Mouse (Mus musculus) kidney, embryonic 15.5 days (tissue): ENCODE results near the gene Adcy6. TPM values are rescaled to one million over a fixed set of nuclear protein-coding genes. Genes with fewer than 3 reads are reported as not detected.

Source experiments
- ATAC-seq: fragments of 200-750 bp; cut with Nextera tagmentation; replicated peaks from 2 replicates; pipeline ENCODE4 v1.8.0; 2017; ENCODE audit warnings: moderate TSS enrichment; ENCODE audit not compliant: low FRiP score
- H3K27ac ChIP-seq: fragments of 300-500 bp; sonication (generic); 2 replicates; pipeline ENCODE4 v1.5.1; 2015; ENCODE audit warnings: mild to moderate bottlenecking, inconsistent platforms
- H3K27me3 ChIP-seq: fragments of 300-500 bp; sonication (generic); 2 replicates; pipeline ENCODE4 v1.6.1; 2015; ENCODE audit warnings: inconsistent platforms
- H3K36me3 ChIP-seq: fragments of 300-500 bp; sonication (generic); 2 replicates; pipeline ENCODE4 v1.6.1; 2015; ENCODE audit warnings: inconsistent platforms
- H3K4me1 ChIP-seq: fragments of 300-500 bp; sonication (generic); 2 replicates; pipeline ENCODE4 v1.6.1; 2015; ENCODE audit warnings: inconsistent platforms
- H3K4me2 ChIP-seq: fragments of 300-500 bp; sonication (generic); 2 replicates; pipeline ENCODE4 v1.6.1; 2015; ENCODE audit warnings: moderate library complexity, mild to moderate bottlenecking, inconsistent platforms
- H3K4me3 ChIP-seq: fragments of 300-500 bp; sonication (generic); replicated peaks from 2 replicates; pipeline ENCODE4 v1.5.1; 2015; ENCODE audit warnings: mild to moderate bottlenecking, inconsistent platforms
- H3K9ac ChIP-seq: fragments of 300-500 bp; sonication (generic); 2 replicates; pipeline ENCODE4 v1.6.1; 2015; ENCODE audit warnings: mild to moderate bottlenecking, inconsistent platforms
- H3K9me3 ChIP-seq: fragments of 300-500 bp; sonication (generic); replicated peaks from 2 replicates; pipeline ENCODE4 v1.6.1; 2016; ENCODE audit warnings: inconsistent platforms
- WGBS: fragments of 180-500 bp; shearing (Covaris S2); methylation state at CpG from one replicate; pipeline ENCODE4 v1.1.7; 2015; ENCODE audit warnings: mixed read lengths; 5-methylcytosine and 5-hydroxymethylcytosine counted together
- polyA plus RNA-seq: library from polyadenylated mRNA; unstranded; fragments of >200 nt; fragmentation: Nextera tagmentation; extraction: Ambion mirVana; gene quantifications from 2 replicates; pipeline ENCODE4 v1.2.1, GENCODE M21; 2015

Adcy6 gene
- polyA plus RNA-seq, 1 experiment from 2014 or later: 25.4 TPM

- ATAC-seq: no peak
- Histone ChIP-seq H3K9me3 (no peaks in the 10 kb centered on the region), H3K4me1 (peaks cover 57% of the 10 kb centered on the region), H3K27ac (no peak overlapping the region), H3K4me3 (0 out of 2 replicates have a peak overlapping the region, but pooled peaks have one; percentile 5), H3K4me2 (peak overlapping the region; percentile 87), H3K36me3 (peaks cover 18% of the 10 kb centered on the region; the same call in 1 of the 2 replicates), H3K27me3 (peaks cover 22% of the 10 kb centered on the region), H3K9ac (no peak overlapping the region)
- WGBS: 55% methylated on average over 5 of the region's 5 CpGs
Observed at GRCm38 (mm10) chr15:98636517-98636916, 26.6 kb upstream of the Adcy6 start.

- Histone ChIP-seq H3K36me3 (peaks cover 10% of the 10 kb centered on the region; the same call in 1 of the 2 replicates), H3K4me1 (peaks cover 66% of the 10 kb centered on the region), H3K4me2 (peak overlapping the region; percentile 87), H3K9me3 (no peaks in the 10 kb centered on the region), H3K27ac (peak overlapping the region; percentile 86), H3K9ac (peak overlapping the region; percentile 81), H3K4me3 (peak overlapping the region; percentile 91), H3K27me3 (peaks cover 33% of the 10 kb centered on the region)
- no peak for ATAC-seq
- WGBS: under 1% methylated on average over 21 of the region's 21 CpGs
Observed at GRCm38 (mm10) chr15:98635291-98635841, 25.5 kb upstream of the Adcy6 start.

GRCm38 (mm10) chr15:98634541-98635081 lies 24.7 kb upstream of the Adcy6 start:
- Histone ChIP-seq H3K4me3 (peak overlapping the region; percentile 91), H3K27me3 (peaks cover 38% of the 10 kb centered on the region), H3K4me2 (peak overlapping the region; percentile 87), H3K36me3 (peaks cover 3% of the 10 kb centered on the region; the same call in 1 of the 2 replicates), H3K4me1 (peaks cover 68% of the 10 kb centered on the region), H3K9ac (peak overlapping the region; percentile 81), H3K27ac (peak overlapping the region; percentile 86), H3K9me3 (no peaks in the 10 kb centered on the region)
- under 1% methylated on average over 55 of the region's 65 CpGs for WGBS
- ATAC-seq: peak; percentile 67

GRCm38 (mm10) chr15:98633822-98634470 lies 24.1 kb upstream of the Adcy6 start:
- Histone ChIP-seq H3K27ac (peak overlapping the region; percentile 86), H3K4me2 (peak overlapping the region; percentile 87), H3K9ac (peak overlapping the region; percentile 81), H3K4me1 (peaks cover 75% of the 10 kb centered on the region), H3K27me3 (peaks cover 40% of the 10 kb centered on the region), H3K36me3 (0 out of 2 replicates have a peak, but pooled peaks cover 3% of the 10 kb centered on the region), H3K9me3 (no peaks in the 10 kb centered on the region), H3K4me3 (peak overlapping the region; percentile 91)
- WGBS: 1% methylated on average over 24 of the region's 25 CpGs
- no peak for ATAC-seq

- Histone ChIP-seq H3K4me1 (peaks cover 85% of the 10 kb centered on the region), H3K4me3 (peak overlapping the region; percentile 91), H3K27me3 (peaks cover 45% of the 10 kb centered on the region), H3K9me3 (no peaks in the 10 kb centered on the region), H3K36me3 (0 out of 2 replicates have a peak, but pooled peaks cover 3% of the 10 kb centered on the region), H3K4me2 (peak overlapping the region; percentile 87), H3K27ac (no peak overlapping the region), H3K9ac (peak overlapping the region; percentile 55; the same call in 1 of the 2 replicates)
- 1% methylated on average over 4 of the region's 4 CpGs for WGBS
- no peak for ATAC-seq
Observed at GRCm38 (mm10) chr15:98632921-98633320, 23.0 kb upstream of the Adcy6 start.

GRCm38 (mm10) chr15:98632107-98632744 lies 22.4 kb upstream of the Adcy6 start:
- under 1% methylated on average over 24 of the region's 25 CpGs for WGBS
- H3K4me3 ChIP-seq: peak overlapping the region; percentile 91
- H3K27me3 ChIP-seq: peaks cover 45% of the 10 kb centered on the region
- H3K9ac ChIP-seq: peak overlapping the region; percentile 55
- peak overlapping the region; percentile 75; the same call in 1 of the 2 replicates for H3K27ac ChIP-seq
- H3K9me3 ChIP-seq: no peaks in the 10 kb centered on the region
- peak; percentile 68 for ATAC-seq
- 0 out of 2 replicates have a peak, but pooled peaks cover 3% of the 10 kb centered on the region for H3K36me3 ChIP-seq
- H3K4me2 ChIP-seq: peak overlapping the region; percentile 87
- H3K4me1 ChIP-seq: peaks cover 85% of the 10 kb centered on the region

- Histone ChIP-seq H3K9ac (0 out of 2 replicates have a peak overlapping the region, but pooled peaks have one; percentile 55), H3K27me3 (peaks cover 45% of the 10 kb centered on the region), H3K36me3 (no peaks in the 10 kb centered on the region), H3K4me2 (peak overlapping the region; percentile 87), H3K27ac (peak overlapping the region; percentile 75; the same call in 1 of the 2 replicates), H3K9me3 (no peaks in the 10 kb centered on the region), H3K4me3 (peak overlapping the region; percentile 91), H3K4me1 (peaks cover 83% of the 10 kb centered on the region)
- ATAC-seq: 0 out of 2 replicates have a peak, but pooled peaks have one; percentile 3
- WGBS: under 1% methylated on average over 17 of the region's 18 CpGs
Observed at GRCm38 (mm10) chr15:98631493-98631892, 21.6 kb upstream of the Adcy6 start.

GRCm38 (mm10) chr15:98630540-98630939 lies 20.7 kb upstream of the Adcy6 start, which contains the start of gene Cacnb3:
Gene Cacnb3 (plus strand): TSS chr15:98630840.
- Histone ChIP-seq H3K4me2 (peak within 1 kb of the TSS; percentile 87), H3K9ac (0 out of 2 replicates have a peak within 1 kb of the TSS, but pooled peaks have one; percentile 55), H3K4me3 (peak within 1 kb of the TSS; percentile 91), H3K36me3 (no peaks in the 10 kb centered on the region), H3K27me3 (peaks cover 44% of the 10 kb centered on the region), H3K9me3 (no peaks in the 10 kb centered on the region), H3K27ac (peak within 1 kb of the TSS; percentile 75; the same call in 1 of the 2 replicates), H3K4me1 (peaks cover 82% of the 10 kb centered on the region)
- ATAC-seq: no peak
- whole genome bisulfite sequencing: 19% methylated on average over 4 of the region's 4 CpGs

GRCm38 (mm10) chr15:98629464-98629863 lies 19.6 kb upstream of the Adcy6 start:
- peaks cover 78% of the 10 kb centered on the region for H3K4me1 ChIP-seq
- ATAC-seq: no peak
- H3K27ac ChIP-seq: peak overlapping the region; percentile 19
- H3K9ac ChIP-seq: no peak overlapping the region
- H3K4me3 ChIP-seq: no peak overlapping the region
- H3K4me2 ChIP-seq: peak overlapping the region; percentile 51; the same call in 1 of the 2 replicates
- H3K36me3 ChIP-seq: no peaks in the 10 kb centered on the region
- H3K27me3 ChIP-seq: peaks cover 43% of the 10 kb centered on the region
- WGBS: 34% methylated on average over 6 of the region's 6 CpGs
- H3K9me3 ChIP-seq: no peaks in the 10 kb centered on the region

GRCm38 (mm10) chr15:98628589-98629254 lies 18.8 kb upstream of the Adcy6 start:
- no peaks in the 10 kb centered on the region for H3K36me3 ChIP-seq
- ATAC-seq: no peak; the same call in 1 of the 2 replicates
- H3K27ac ChIP-seq: peak overlapping the region; percentile 19; the same call in 1 of the 2 replicates

More at GRCm38 (mm10) chr15:98628589-98629254, 18.8 kb upstream of the Adcy6 start:
- H3K9ac ChIP-seq: no peak overlapping the region
- whole genome bisulfite sequencing: 4% methylated on average over 20 of the region's 20 CpGs
- H3K4me2 ChIP-seq: peak overlapping the region; percentile 51
- H3K4me1 ChIP-seq: peaks cover 72% of the 10 kb centered on the region
- H3K4me3 ChIP-seq: peak overlapping the region; percentile 16
- H3K9me3 ChIP-seq: no peaks in the 10 kb centered on the region
- peaks cover 38% of the 10 kb centered on the region for H3K27me3 ChIP-seq
